Mouse (Mus musculus) ES-E14 (cell line): Measurements from ENCODE around the gene Itsn1. TPM values are rescaled to one million over a fixed set of nuclear protein-coding genes. Genes with fewer than 3 reads are reported as not detected.
A peak's percentile ranks its signal among the peaks of the same experiment; 100 is the strongest.

ENCODE experiments used
- DNase-seq: peaks from one replicate; pipeline ENCODE4 v3.0.0-alpha.2; 2013; ENCODE audit warnings: low read depth, low spot score
- H3K27ac ChIP-seq: 2 replicates; pipeline ENCODE4 v1.5.1; 2012; ENCODE audit warnings: low read depth, mild to moderate bottlenecking, low read length, moderate library complexity, mixed read lengths; ENCODE audit not compliant: poor library complexity, insufficient read depth, severe bottlenecking
- H3K36me3 ChIP-seq: 2 replicates; pipeline ENCODE4 v1.6.1; 2012; ENCODE audit warnings: mild to moderate bottlenecking, low read length, moderate library complexity, mixed read lengths; ENCODE audit not compliant: control insufficient read depth, poor library complexity, insufficient read depth, severe bottlenecking
- H3K4me1 ChIP-seq, 2 experiments: fragments of 150-350 bp in 1 of 2; sonication (generic) in 1 of 2; 2 replicates each; pipeline ENCODE4 v1.6.1; 2012; ENCODE audit warnings: low read length in 2 of 2, mild to moderate bottlenecking in 1 of 2, mixed read lengths in 1 of 2; ENCODE audit not compliant: control insufficient read depth in 2 of 2, insufficient read depth in 2 of 2, poor library complexity in 1 of 2
- H3K4me3 ChIP-seq, 2 experiments: fragments of 150-350 bp in 1 of 2; sonication (generic) in 1 of 2; 2 replicates each; pipeline ENCODE4 v1.5.1; 2012; ENCODE audit warnings: low read length in 2 of 2, low read depth in 1 of 2, mild to moderate bottlenecking in 1 of 2, mixed read lengths in 1 of 2; ENCODE audit not compliant: insufficient read depth in 1 of 2, poor library complexity in 1 of 2, severe bottlenecking in 1 of 2
- H3K9ac ChIP-seq: 2 replicates; pipeline ENCODE4 v1.6.1; 2012; ENCODE audit warnings: low read depth, mild to moderate bottlenecking, low read length, mixed read lengths; ENCODE audit not compliant: poor library complexity, insufficient read depth, severe bottlenecking
- H3K9me3 ChIP-seq: fragments of 150-350 bp; sonication (generic); 2 replicates; pipeline ENCODE4 v1.6.1; 2012; ENCODE audit warnings: low read depth, mild to moderate bottlenecking, low read length; ENCODE audit not compliant: control insufficient read depth, insufficient read depth
- CHD2 ChIP-seq: IDR thresholded peaks from 2 replicates; pipeline ENCODE4 v1.6.1; 2014; ENCODE audit warnings: mild to moderate bottlenecking, low read depth, low read length, inconsistent platforms
- HCFC1 ChIP-seq: IDR thresholded peaks from 2 replicates; pipeline ENCODE4 v1.6.1; 2012; ENCODE audit warnings: low read length, inconsistent platforms, borderline replicate concordance; ENCODE audit not compliant: insufficient read depth
- MAFK ChIP-seq: IDR thresholded peaks from 2 replicates; pipeline ENCODE4 v1.6.1; 2014; ENCODE audit warnings: mild to moderate bottlenecking, low read depth, low read length, inconsistent platforms; ENCODE audit not compliant: insufficient read depth
- ZC3H11A ChIP-seq: IDR thresholded peaks from 2 replicates; pipeline ENCODE4 v1.6.1; 2012; ENCODE audit warnings: low read depth, mild to moderate bottlenecking, inconsistent platforms, low read length, borderline replicate concordance
- ZNF384 ChIP-seq: IDR thresholded peaks from 2 replicates; pipeline ENCODE4 v1.6.1; 2012; ENCODE audit warnings: low read depth, low read length, inconsistent platforms
- in situ Hi-C, 2 experiments: fragments of 600-800 bp; cut with MboI; formaldehyde crosslinking; loops; one replicate each; pipeline ENCODE4 v1.15.1; 2025; ENCODE audit warnings: low sequenced_read_pairs in 2 of 2, inconsistent platforms in 1 of 2; ENCODE audit not compliant: unreplicated experiment in 2 of 2
- total RNA-seq: library from RNA; depleted of rRNA; stranded (reverse); fragments of 300-350 nt; gene quantifications from 2 replicates; pipeline ENCODE4 v1.2.3, GENCODE M21; 2012

Gene Itsn1
- total RNA-seq, 1 experiment, result 28.6 TPM

DNA sequence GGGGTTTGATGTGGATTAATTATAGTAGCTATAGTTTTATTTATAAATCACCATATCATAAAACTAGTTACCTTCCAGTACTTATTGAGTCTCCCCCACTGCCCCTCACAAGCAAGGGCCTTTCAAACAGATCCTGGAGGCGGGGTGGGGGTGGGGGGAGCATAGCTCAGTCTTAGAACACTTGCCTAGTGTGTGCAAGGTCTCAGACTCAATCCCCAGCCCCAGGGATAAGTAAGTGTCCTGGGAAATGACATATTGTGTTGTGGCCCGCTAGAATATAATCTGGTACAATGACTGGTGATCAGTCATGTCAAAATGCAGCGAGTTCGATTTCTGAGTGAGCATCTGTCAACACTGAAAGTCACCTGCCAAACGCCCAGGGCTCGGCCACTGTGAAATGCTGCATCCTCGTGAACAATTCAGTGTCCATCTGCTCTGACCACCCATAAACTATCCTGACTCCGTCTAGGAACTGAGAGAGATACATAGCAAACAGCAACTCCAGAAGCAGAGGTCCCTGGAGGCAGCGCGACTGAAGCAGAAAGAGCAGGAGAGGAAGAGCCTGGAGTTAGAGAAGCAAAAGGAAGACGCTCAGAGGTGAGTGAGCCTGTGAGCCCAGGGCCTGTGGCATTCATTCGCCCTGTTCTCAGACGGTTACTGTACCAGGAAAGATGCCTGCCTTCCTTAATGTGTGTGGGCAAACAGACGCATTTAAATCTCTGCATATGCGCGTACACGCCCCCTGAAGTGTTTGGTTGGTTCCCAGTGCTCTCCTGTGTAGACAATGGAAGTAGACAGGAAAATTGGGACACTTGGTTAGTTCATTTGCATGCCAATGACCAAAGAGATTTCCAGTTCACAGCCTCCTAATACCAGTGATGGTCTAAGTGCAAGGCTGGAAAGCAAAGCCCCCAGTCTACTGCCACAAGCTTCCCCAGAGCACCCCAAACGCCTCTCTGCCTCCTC is 107.8 kb downstream of the Itsn1 start:
- Histone ChIP-seq H3K9me3 (no peaks in the 10 kb centered on the region), H3K27ac (peak overlapping the region; percentile 13; the same call in 1 of the 2 replicates), H3K36me3 (peaks cover 6% of the 10 kb centered on the region; the same call in 1 of the 2 replicates), H3K4me1 (peaks cover 10 to 19% of the 10 kb centered on the region in 2 experiments), H3K9ac (no peak overlapping the region), H3K4me3 (peak overlapping the region in 1 of 2 experiments; percentile 16; a peak in 1 of 4 replicates)
- no peak for TF ChIP-seq ZC3H11A
- TF ChIP-seq ZNF384, result no peak
- TF ChIP-seq MAFK, result no peak
- TF ChIP-seq HCFC1, result no peak
- TF ChIP-seq CHD2, result no peak
- no peak for DNase-seq
- in situ Hi-C loops, result no loop called here

DNA sequence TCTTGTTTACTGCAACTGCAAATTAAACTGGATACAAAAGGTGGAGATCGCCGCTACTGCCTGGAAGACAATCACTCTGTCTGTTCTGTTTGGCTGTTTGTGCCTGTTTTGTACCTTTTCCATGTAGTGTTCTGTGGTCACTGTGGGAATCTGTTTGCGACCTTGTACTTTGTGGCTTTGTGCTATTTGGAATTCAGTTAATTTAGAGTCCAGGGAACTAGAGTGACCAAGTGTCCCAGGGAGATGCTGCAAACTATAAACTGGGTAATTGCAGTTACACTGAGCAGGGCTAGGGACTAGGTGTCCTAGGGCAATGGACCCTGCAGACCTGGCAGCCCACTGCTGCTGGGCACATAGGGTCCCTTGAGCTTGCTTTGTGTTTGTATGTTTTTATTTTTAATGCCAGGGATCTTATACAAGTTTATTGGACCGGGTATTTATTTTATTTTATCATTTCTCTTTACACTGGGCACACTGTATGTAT is 108.5 kb downstream of the Itsn1 start:
- Histone ChIP-seq H3K27ac (no peak overlapping the region), H3K9me3 (no peaks in the 10 kb centered on the region), H3K36me3 (peaks cover 6% of the 10 kb centered on the region; the same call in 1 of the 2 replicates), H3K4me1 (peaks cover 10 to 19% of the 10 kb centered on the region in 2 experiments), H3K9ac (no peak overlapping the region), H3K4me3 (no peak overlapping the region)
- DNase-seq, result no peak
- TF ChIP-seq HCFC1, result no peak
- no peak for TF ChIP-seq ZNF384
- TF ChIP-seq CHD2, result no peak
- no peak for TF ChIP-seq ZC3H11A
- TF ChIP-seq MAFK, result no peak
- in situ Hi-C loops, result no loop called here

DNA sequence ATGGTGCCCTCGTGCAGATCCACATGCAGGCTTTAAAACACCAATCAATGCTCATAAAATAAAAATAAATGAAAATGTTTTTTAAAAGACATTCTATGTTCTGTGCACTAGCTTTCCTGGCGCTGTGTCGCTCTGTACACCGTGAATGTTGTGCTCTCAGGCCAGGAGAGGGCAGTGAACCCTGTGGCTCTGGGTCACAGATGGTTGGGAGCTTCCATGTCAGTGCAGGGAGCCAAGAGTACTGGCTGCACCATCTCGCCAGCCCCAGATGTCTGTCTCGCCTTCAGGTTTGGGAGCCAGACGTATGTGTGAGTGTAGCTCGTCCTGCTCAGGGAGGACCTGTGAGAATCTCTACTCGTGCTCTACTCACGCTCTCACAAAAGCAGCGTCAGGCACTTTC is 109.7 kb downstream of the Itsn1 start:
- Histone ChIP-seq H3K4me3 (no peak overlapping the region), H3K36me3 (peaks cover 6% of the 10 kb centered on the region; the same call in 1 of the 2 replicates), H3K9ac (no peak overlapping the region), H3K27ac (no peak overlapping the region), H3K4me1 (peaks cover 10 to 19% of the 10 kb centered on the region in 2 experiments), H3K9me3 (no peaks in the 10 kb centered on the region)
- TF ChIP-seq MAFK, result no peak
- no peak for TF ChIP-seq ZC3H11A
- TF ChIP-seq ZNF384, result no peak
- no peak for TF ChIP-seq CHD2
- TF ChIP-seq HCFC1, result no peak
- no peak for DNase-seq
- in situ Hi-C loops, result no loop called here

DNA sequence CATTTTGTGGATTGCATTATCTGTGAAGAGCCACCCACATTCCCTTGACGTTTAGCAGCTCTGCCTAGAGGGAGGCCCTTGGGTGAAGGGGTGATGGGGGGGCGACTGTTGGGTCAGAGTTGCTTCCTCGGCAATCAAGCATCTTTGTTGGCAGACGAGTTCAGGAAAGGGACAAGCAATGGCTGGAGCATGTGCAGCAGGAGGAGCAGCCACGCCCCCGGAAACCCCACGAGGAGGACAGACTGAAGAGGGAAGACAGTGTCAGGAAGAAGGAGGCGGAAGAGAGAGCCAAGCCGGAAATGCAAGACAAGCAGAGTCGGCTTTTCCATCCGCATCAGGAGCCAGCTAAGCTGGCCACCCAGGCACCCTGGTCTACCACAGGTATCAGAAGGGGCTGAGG is 110.4 kb downstream of the Itsn1 start:
- no peak overlapping the region for H3K4me3 ChIP-seq
- TF ChIP-seq ZNF384, result no peak
- no peak for TF ChIP-seq MAFK
- TF ChIP-seq CHD2, result no peak
- TF ChIP-seq HCFC1, result no peak
- H3K4me1 ChIP-seq, result peaks cover 10 to 19% of the 10 kb centered on the region in 2 experiments
- 0 out of 2 replicates have a peak overlapping the region, but pooled peaks have one; percentile 38 for H3K9ac ChIP-seq
- in situ Hi-C loops, result no loop called here
- no peak for DNase-seq
- no peaks in the 10 kb centered on the region for H3K9me3 ChIP-seq
- H3K36me3 ChIP-seq, result peaks cover 6% of the 10 kb centered on the region; the same call in 1 of the 2 replicates
- H3K27ac ChIP-seq, result no peak overlapping the region
